In genomic region chr10:93640521-93640952, GRCm38 (mm10) we compare ENCODE assay signal across 8 mouse cellular contexts. TPM values are rescaled to one million over a fixed set of nuclear protein-coding genes. Genes with fewer than 3 reads are reported as not detected.
DNase-seq lines count a peak whose midpoint lies in the region; ATAC-seq and TF ChIP-seq lines count a peak whose summit lies in the region.

Gene Ntn4, plus strand, starts transcription at chr10:93640681.

- H3K4me2 ChIP-seq in kidney, embryonic 14.5 days (replicated peaks; ENCODE audit: low read depth, low read length), result peak within 1 kb of the TSS; percentile 100
- H3K4me2 ChIP-seq in forebrain, embryonic 16.5 days (ENCODE audit: low read length), result peak within 1 kb of the TSS; percentile 90

- no peaks in the 10 kb centered on the region for H3K9me3 ChIP-seq in kidney, embryonic 14.5 days (ENCODE audit: control insufficient read depth, low read length)
- no peaks in the 10 kb centered on the region for H3K9me3 ChIP-seq in forebrain, embryonic 16.5 days (ENCODE audit: control insufficient read depth, low read length)
- H3K9me3 ChIP-seq in limb, embryonic 10.5 days (replicated peaks), result no peaks in the 10 kb centered on the region

- no peak for DNase-seq in kidney, adult 18-20 months
- no peak for DNase-seq in adrenal gland, adult 8-10 months
- DNase-seq in limb, embryonic 10.5 days (ENCODE audit: low spot score), result no peak
- no peak for DNase-seq in ovary, postnatal 36 days (ENCODE audit: low spot score)
- no peak for DNase-seq in spleen, postnatal 10 days (ENCODE audit: low spot score in 2 of 2)

- no peak within 1 kb of the TSS for H3K27ac ChIP-seq in kidney, embryonic 14.5 days (ENCODE audit: low read depth, low read length)
- peak within 1 kb of the TSS; percentile 17; the same call in 1 of the 2 replicates for H3K27ac ChIP-seq in forebrain, embryonic 16.5 days (ENCODE audit: low read length)
- H3K27ac ChIP-seq in limb, embryonic 10.5 days, result peak within 1 kb of the TSS; percentile 93
- 0 out of 2 replicates have a peak within 1 kb of the TSS, but pooled peaks have one; percentile 22 for H3K27ac ChIP-seq in small intestine, adult 2 months (ENCODE audit: insufficient read depth, low read depth, low read length)

- TF ChIP-seq POLR2A in small intestine, adult 2 months (IDR thresholded peaks at IDR 0.05; ENCODE audit: low read depth, low read length), result no peak

- no peak for TF ChIP-seq CTCF in small intestine, adult 2 months (IDR thresholded peaks at IDR 0.05; ENCODE audit: extremely low read depth, insufficient read length, insufficient replicate concordance, low read depth, low read length)

- peak within 1 kb of the TSS; percentile 72 for H3K4me3 ChIP-seq in kidney, embryonic 14.5 days (ENCODE audit: low read length)
- H3K4me3 ChIP-seq in forebrain, embryonic 16.5 days (replicated peaks; ENCODE audit: low read length), result peak within 1 kb of the TSS; percentile 72
- H3K4me3 ChIP-seq in limb, embryonic 10.5 days, result peak within 1 kb of the TSS; percentile 84
- H3K4me3 ChIP-seq in small intestine, adult 2 months (ENCODE audit: low read depth, low read length), result peak within 1 kb of the TSS; percentile 86

- ATAC-seq in kidney, embryonic 14.5 days (ENCODE audit: low FRiP score, low TSS enrichment), result peak; percentile 5; the same call in 1 of the 2 replicates
- ATAC-seq in forebrain, embryonic 16.5 days, result 0 out of 2 replicates have a peak, but pooled peaks have one; percentile 27

- H3K27me3 ChIP-seq in kidney, embryonic 14.5 days (ENCODE audit: control insufficient read depth, insufficient read depth, low read length), result peaks cover 32% of the 10 kb centered on the region
- peaks cover 4% of the 10 kb centered on the region; the same call in 1 of the 2 replicates for H3K27me3 ChIP-seq in forebrain, embryonic 16.5 days (replicated peaks; ENCODE audit: control insufficient read depth, insufficient read depth, low read length)
- peaks cover 59% of the 10 kb centered on the region for H3K27me3 ChIP-seq in limb, embryonic 10.5 days (ENCODE audit: low read depth, poor library complexity, severe bottlenecking)
- H3K27me3 ChIP-seq in small intestine, adult 2 months (ENCODE audit: control insufficient read depth, insufficient read depth, low read length), result peaks cover 7% of the 10 kb centered on the region; the same call in 1 of the 2 replicates

- H3K9ac ChIP-seq in kidney, embryonic 14.5 days (ENCODE audit: low read depth, low read length), result peak within 1 kb of the TSS; percentile 70
- peak within 1 kb of the TSS; percentile 87 for H3K9ac ChIP-seq in forebrain, embryonic 16.5 days (replicated peaks; ENCODE audit: low read depth, low read length)

- peaks cover 11% of the 10 kb centered on the region for H3K4me1 ChIP-seq in kidney, embryonic 14.5 days (ENCODE audit: control insufficient read depth, insufficient read depth, low read length)
- peaks cover 35% of the 10 kb centered on the region for H3K4me1 ChIP-seq in forebrain, embryonic 16.5 days (replicated peaks; ENCODE audit: control insufficient read depth, insufficient read depth, low read length)
- peaks cover 32% of the 10 kb centered on the region for H3K4me1 ChIP-seq in limb, embryonic 10.5 days
- peaks cover 6% of the 10 kb centered on the region for H3K4me1 ChIP-seq in small intestine, adult 2 months (ENCODE audit: control insufficient read depth, insufficient read depth, insufficient read length, low read length)

- WGBS in kidney, embryonic 14.5 days, result 4% methylated on average over 22 of the region's 30 CpGs
- WGBS in forebrain, embryonic 16.5 days, result 3% methylated on average over 28 of the region's 30 CpGs
- WGBS in limb, embryonic 10.5 days, result 4% methylated on average over 29 of the region's 30 CpGs
- WGBS in small intestine, adult 2 months, result 8% methylated on average over 29 of the region's 30 CpGs

- no peaks in the 10 kb centered on the region for H3K36me3 ChIP-seq in kidney, embryonic 14.5 days (ENCODE audit: control insufficient read depth, insufficient read depth, low read length)
- H3K36me3 ChIP-seq in forebrain, embryonic 16.5 days (ENCODE audit: control insufficient read depth, insufficient read depth), result no peaks in the 10 kb centered on the region
- H3K36me3 ChIP-seq in limb, embryonic 10.5 days, result no peaks in the 10 kb centered on the region
- no peaks in the 10 kb centered on the region for H3K36me3 ChIP-seq in small intestine, adult 2 months (ENCODE audit: control insufficient read depth, insufficient read depth, low read length)

RNA-seq across cellular contexts. Expression of gene Ntn4, which starts in this region (rescaled TPM):
- polyA plus RNA-seq in kidney, embryonic 14.5 days (2014; fragmentation: Nextera tagmentation; extraction: Ambion mirVana), result 0.59 and 1.3 TPM in 2 replicates
- 10 to 100 TPM; 20.1 to 30.3 (median 26.3) TPM for total RNA-seq in adrenal gland, adult 8-10 months (2022)
- 1.0 and 1.6 TPM in 2 replicates for polyA plus RNA-seq in forebrain, embryonic 16.5 days (2015; fragmentation: Nextera tagmentation; extraction: Ambion mirVana)
- polyA plus RNA-seq in limb, embryonic 10.5 days (2016; fragmentation: Nextera tagmentation; extraction: Ambion mirVana), result 0.34 and 0.76 TPM in 2 replicates
- 3.9 and 5.8 TPM in 2 replicates for polyA plus RNA-seq in small intestine, adult 2 months (2012; rRNA removed)
